Mouse (Mus musculus) cerebellum, adult 9-11 months (tissue): ENCODE measurements at regions not wholly inside any gene's neighbourhood (a gene's known extent, or its start where the extent isn't known, plus 50 kb on each side); places are given as distances from the start of the nearest gene placed in this dataset.

Experiments
- DNase-seq: peaks from one replicate; pipeline ENCODE4 v3.0.0; 2022

GRCm38 (mm10) chr4:55727178-55727577 is 194.9 kb upstream of the Klf4 start:
- no peak for DNase-seq

GRCm38 (mm10) chr4:55726081-55726480 is 193.8 kb upstream of the Klf4 start:
- no peak for DNase-seq

- no peak for DNase-seq
Observed at GRCm38 (mm10) chr4:55724286-55724685, 192.0 kb upstream of the Klf4 start.

GRCm38 (mm10) chr4:55723124-55723523 is 190.9 kb upstream of the Klf4 start:
- DNase-seq, result no peak

GRCm38 (mm10) chr4:55722388-55722787 is 190.1 kb upstream of the Klf4 start:
- DNase-seq, result no peak

- DNase-seq, result no peak
Observed at GRCm38 (mm10) chr4:55721834-55722233, 189.6 kb upstream of the Klf4 start.

GRCm38 (mm10) chr4:55718438-55718837 is 186.2 kb upstream of the Klf4 start:
- no peak for DNase-seq

- no peak for DNase-seq
Observed at GRCm38 (mm10) chr4:55716161-55716651, 183.9 kb upstream of the Klf4 start.

GRCm38 (mm10) chr4:55711500-55712341 is 179.5 kb upstream of the Klf4 start:
- no peak for DNase-seq

- no peak for DNase-seq
Observed at GRCm38 (mm10) chr4:55710476-55710875, 178.2 kb upstream of the Klf4 start.

GRCm38 (mm10) chr4:55708808-55709207 is 176.5 kb upstream of the Klf4 start:
- DNase-seq, result no peak

- no peak for DNase-seq
Observed at GRCm38 (mm10) chr4:55707916-55708315, 175.7 kb upstream of the Klf4 start.

GRCm38 (mm10) chr4:55704921-55705320 is 172.7 kb upstream of the Klf4 start:
- no peak for DNase-seq

GRCm38 (mm10) chr4:55703346-55703916 is 171.2 kb upstream of the Klf4 start:
- no peak for DNase-seq

GRCm38 (mm10) chr4:55701334-55701733 is 169.1 kb upstream of the Klf4 start:
- DNase-seq, result no peak

GRCm38 (mm10) chr4:55699917-55700316 is 167.7 kb upstream of the Klf4 start:
- DNase-seq, result no peak

- DNase-seq, result no peak
Observed at GRCm38 (mm10) chr4:55699161-55699560, 166.9 kb upstream of the Klf4 start.

GRCm38 (mm10) chr4:55697108-55697507 is 164.8 kb upstream of the Klf4 start:
- DNase-seq, result no peak

- DNase-seq, result no peak
Observed at GRCm38 (mm10) chr4:55696428-55696827, 164.2 kb upstream of the Klf4 start.

GRCm38 (mm10) chr4:55695246-55695645 is 163.0 kb upstream of the Klf4 start:
- DNase-seq, result no peak

- no peak for DNase-seq
Observed at GRCm38 (mm10) chr4:55689479-55689878, 157.2 kb upstream of the Klf4 start.

- DNase-seq, result no peak
Observed at GRCm38 (mm10) chr4:55686771-55687170, 154.5 kb upstream of the Klf4 start.

- no peak for DNase-seq
Observed at GRCm38 (mm10) chr4:55672288-55672687, 140.0 kb upstream of the Klf4 start.

- DNase-seq, result no peak
Observed at GRCm38 (mm10) chr4:55670258-55670657, 138.0 kb upstream of the Klf4 start.
